Mouse (Mus musculus) CH12.LX (cell line): ENCODE data around the gene U2af1. TPM values are rescaled to one million over a fixed set of nuclear protein-coding genes. Genes with fewer than 3 reads are reported as not detected.

Source experiments
- DNase-seq: peaks from one replicate; pipeline ENCODE4 v3.0.0-alpha.2; 2013; ENCODE audit errors: extremely low read depth
- H3K27ac ChIP-seq: 2 replicates; pipeline ENCODE4 v1.5.1; 2012; ENCODE audit warnings: low read depth, mild to moderate bottlenecking, control low read depth, moderate library complexity; ENCODE audit not compliant: insufficient read depth
- H3K27me3 ChIP-seq: replicated peaks from 2 replicates; pipeline ENCODE3; 2012; ENCODE audit warnings: inconsistent platforms
- H3K36me3 ChIP-seq, 2 experiments: replicated peaks in 1 of 2; 2 replicates each; pipeline versions ENCODE3 to v1.6.1; 2012; ENCODE audit warnings: inconsistent platforms in 1 of 2, low read length in 1 of 2, mild to moderate bottlenecking in 1 of 2, mixed read lengths in 1 of 2, moderate library complexity in 1 of 2; ENCODE audit not compliant: control insufficient read depth in 1 of 2, insufficient read depth in 1 of 2
- H3K4me1 ChIP-seq, 2 experiments: 2 replicates each; pipeline ENCODE4 v1.6.1; 2012; ENCODE audit warnings: inconsistent platforms in 1 of 2, moderate library complexity in 1 of 2; ENCODE audit not compliant: insufficient read depth in 2 of 2, control insufficient read depth in 1 of 2
- H3K4me2 ChIP-seq: 2 replicates; pipeline ENCODE4 v1.6.1; 2012; ENCODE audit warnings: low read depth, mild to moderate bottlenecking, control low read depth; ENCODE audit not compliant: poor library complexity, insufficient read depth, severe bottlenecking
- H3K4me3 ChIP-seq, 3 experiments: fragments of 150-350 bp in 1 of 3; sonication (generic) in 1 of 3; replicated peaks in 1 of 3; 2 replicates each; pipeline versions ENCODE3 to v1.5.1; 2011 to 2012; ENCODE audit warnings: low read depth in 2 of 3, low read length in 2 of 3, mild to moderate bottlenecking in 2 of 3, moderate library complexity in 2 of 3, control low read depth in 1 of 3, improper control_type of control experiment in 1 of 3, inconsistent platforms in 1 of 3, mixed read lengths in 1 of 3; ENCODE audit not compliant: poor library complexity in 1 of 3
- H3K79me2 ChIP-seq: replicated peaks from 2 replicates; pipeline ENCODE4 v1.6.1; 2012; ENCODE audit warnings: mild to moderate bottlenecking, moderate library complexity; ENCODE audit not compliant: control insufficient read depth, poor library complexity, insufficient read depth, severe bottlenecking; ENCODE audit errors: extremely low read depth
- H3K9ac ChIP-seq: 2 replicates; pipeline ENCODE4 v1.6.1; 2012; ENCODE audit warnings: low read depth, mild to moderate bottlenecking, control low read depth, moderate library complexity; ENCODE audit not compliant: insufficient read depth
- H3K9me3 ChIP-seq: replicated peaks from 2 replicates; pipeline ENCODE3; 2012; ENCODE audit warnings: low read length, inconsistent platforms, mixed read lengths
- BHLHE40 ChIP-seq: IDR thresholded peaks from 2 replicates; pipeline ENCODE4 v1.6.1; 2011; ENCODE audit warnings: mild to moderate bottlenecking, low read depth, low read length, improper control_type of control experiment
- CHD1 ChIP-seq: IDR thresholded peaks from 2 replicates; pipeline ENCODE4 v1.6.1; 2012; ENCODE audit warnings: low read depth, low read length, improper control_type of control experiment, inconsistent platforms
- E2F4 ChIP-seq: IDR thresholded peaks from 2 replicates; pipeline ENCODE4 v1.6.1; 2011; ENCODE audit warnings: low read depth, low read length, improper control_type of control experiment; ENCODE audit not compliant: insufficient replicate concordance
- ELF1 ChIP-seq: IDR thresholded peaks from 2 replicates; pipeline ENCODE4 v1.6.1; 2014; ENCODE audit warnings: low read depth, mild to moderate bottlenecking, inconsistent platforms, low read length, improper control_type of control experiment
- EP300 ChIP-seq: IDR thresholded peaks from 2 replicates; pipeline ENCODE4 v1.6.1; 2011; ENCODE audit warnings: low read length, improper control_type of control experiment
- GABPA ChIP-seq: IDR thresholded peaks from 2 replicates; pipeline ENCODE4 v1.6.1; 2012; ENCODE audit warnings: low read depth, low read length, improper control_type of control experiment, inconsistent platforms; ENCODE audit not compliant: insufficient replicate concordance
- HCFC1 ChIP-seq: IDR thresholded peaks from 2 replicates; pipeline ENCODE4 v1.6.1; 2012; ENCODE audit warnings: low read depth, mild to moderate bottlenecking, inconsistent platforms, low read length, improper control_type of control experiment
- IRF4 ChIP-seq: IDR thresholded peaks from 2 replicates; pipeline ENCODE4 v1.6.1; 2014; ENCODE audit warnings: low read depth, mild to moderate bottlenecking, inconsistent platforms, low read length, improper control_type of control experiment
- JUN ChIP-seq: IDR thresholded peaks from 2 replicates; pipeline ENCODE4 v1.6.1; 2011; ENCODE audit warnings: low read depth, mild to moderate bottlenecking, low read length, improper control_type of control experiment, moderate library complexity; ENCODE audit not compliant: insufficient read depth
- JUND ChIP-seq: conservative IDR thresholded peaks from 2 replicates; pipeline ENCODE4 v1.6.1; 2011; ENCODE audit warnings: low read depth, low read length, improper control_type of control experiment
- KAT2A ChIP-seq: IDR thresholded peaks from 2 replicates; pipeline ENCODE4 v1.6.1; 2012; ENCODE audit warnings: low read length, improper control_type of control experiment, inconsistent platforms; ENCODE audit not compliant: insufficient replicate concordance
- MAFK ChIP-seq: IDR thresholded peaks from 2 replicates; pipeline ENCODE4 v1.6.1; 2011; ENCODE audit warnings: low read length, improper control_type of control experiment; ENCODE audit not compliant: insufficient replicate concordance
- MAX ChIP-seq: IDR thresholded peaks from 2 replicates; pipeline ENCODE4 v1.6.1; 2011; ENCODE audit warnings: low read length, improper control_type of control experiment
- MEF2A ChIP-seq: IDR thresholded peaks from 2 replicates; pipeline ENCODE4 v1.6.1; 2014; ENCODE audit warnings: low read depth, mild to moderate bottlenecking, inconsistent platforms, low read length, improper control_type of control experiment, borderline replicate concordance
- MXI1 ChIP-seq: IDR thresholded peaks from 2 replicates; pipeline ENCODE4 v1.6.1; 2011; ENCODE audit warnings: mild to moderate bottlenecking, low read depth, low read length, improper control_type of control experiment
- MYC ChIP-seq: IDR thresholded peaks from 2 replicates; pipeline ENCODE4 v1.6.1; 2011; ENCODE audit warnings: low read depth, mild to moderate bottlenecking, improper control_type of control experiment, low read length
- NELFE ChIP-seq: IDR thresholded peaks from 2 replicates; pipeline ENCODE4 v1.6.1; 2011; ENCODE audit warnings: low read depth, low read length, improper control_type of control experiment
- NRF1 ChIP-seq: IDR thresholded peaks from 2 replicates; pipeline ENCODE4 v1.6.1; 2014; ENCODE audit warnings: low read depth, mild to moderate bottlenecking, inconsistent platforms, low read length, improper control_type of control experiment, moderate library complexity
- POLR2A ChIP-seq: IDR thresholded peaks from 2 replicates; pipeline ENCODE4 v1.6.1; 2011; ENCODE audit warnings: low read depth, mild to moderate bottlenecking, improper control_type of control experiment, low read length
- POLR2AphosphoS2 ChIP-seq: IDR thresholded peaks from 2 replicates; pipeline ENCODE4 v1.6.1; 2011; ENCODE audit warnings: low read depth, low read length, improper control_type of control experiment
- RAD21 ChIP-seq: IDR thresholded peaks from 2 replicates; pipeline ENCODE4 v1.6.1; 2011; ENCODE audit warnings: low read depth, mild to moderate bottlenecking, low read length, improper control_type of control experiment, moderate library complexity
- RCOR1 ChIP-seq: conservative IDR thresholded peaks from 2 replicates; pipeline ENCODE4 v1.6.1; 2012; ENCODE audit warnings: low read depth, mild to moderate bottlenecking, inconsistent platforms, low read length, improper control_type of control experiment
- TBP ChIP-seq: conservative IDR thresholded peaks from 2 replicates; pipeline ENCODE4 v1.6.1; 2011; ENCODE audit warnings: low read depth, low read length, improper control_type of control experiment
- TCF12 ChIP-seq: IDR thresholded peaks from 2 replicates; pipeline ENCODE4 v1.6.1; 2014; ENCODE audit warnings: low read depth, mild to moderate bottlenecking, inconsistent platforms, low read length, improper control_type of control experiment
- UBTF ChIP-seq: IDR thresholded peaks from 2 replicates; pipeline ENCODE4 v1.6.1; 2012; ENCODE audit warnings: low read depth, mild to moderate bottlenecking, inconsistent platforms, low read length, improper control_type of control experiment, moderate library complexity
- USF1 ChIP-seq: IDR thresholded peaks from 2 replicates; pipeline ENCODE4 v1.6.1; 2014; ENCODE audit warnings: low read depth, mild to moderate bottlenecking, inconsistent platforms, low read length, improper control_type of control experiment
- ZC3H11A ChIP-seq: IDR thresholded peaks from 2 replicates; pipeline ENCODE4 v1.6.1; 2012; ENCODE audit warnings: low read depth, mild to moderate bottlenecking, inconsistent platforms, low read length, improper control_type of control experiment
- ZKSCAN1 ChIP-seq: IDR thresholded peaks from 2 replicates; pipeline ENCODE4 v1.6.1; 2012; ENCODE audit warnings: low read depth, inconsistent platforms, low read length, improper control_type of control experiment, borderline replicate concordance
- ZMIZ1 ChIP-seq: IDR thresholded peaks from 2 replicates; pipeline ENCODE4 v1.6.1; 2012; ENCODE audit warnings: low read depth, mild to moderate bottlenecking, inconsistent platforms, low read length, improper control_type of control experiment
- ZNF384 ChIP-seq: IDR thresholded peaks from 2 replicates; pipeline ENCODE4 v1.6.1; 2012; ENCODE audit warnings: low read depth, low read length, improper control_type of control experiment, inconsistent platforms
- dilution Hi-C: fragments of 300-500 bp; cut with MboI; formaldehyde crosslinking; loops from 2 replicates; pipeline ENCODE4 v1.14.3; 2020; ENCODE audit warnings: low sequenced_read_pairs; ENCODE audit not compliant: extremely low pct_unique_long_range_greater_than_20kb, extremely low pct_ligation_motif_present
- in situ Hi-C: fragments of 300-500 bp; cut with MboI; formaldehyde crosslinking; loops from 3 replicates; pipeline ENCODE4 v1.14.3; 2019; ENCODE audit warnings: low sequenced_read_pairs, low pct_ligation_motif_present, low pct_unique_long_range_greater_than_20kb, mixed read lengths
- polyA plus RNA-seq: library from polyadenylated mRNA; unstranded; fragments of >175 nt; gene quantifications from 2 replicates; pipeline ENCODE4 v1.2.1, GENCODE M21; 2012; ENCODE audit warnings: low read depth; ENCODE audit not compliant: insufficient read length
- total RNA-seq, 2 experiments: library from RNA; depleted of rRNA; stranded (reverse); fragments of 300-350 nt in 1 of 2; fragments of >200 nt in 1 of 2; gene quantifications; 2 replicates each; pipeline ENCODE4 v1.2.3; 2012 to 2014

U2af1 gene
- total RNA-seq (2012; rRNA removed) = 141 and 183 TPM in 2 replicates
- 269 and 286 TPM in 2 replicates for total RNA-seq (2014; rRNA removed)
- polyA plus RNA-seq = 316 and 391 TPM in 2 replicates

DNA sequence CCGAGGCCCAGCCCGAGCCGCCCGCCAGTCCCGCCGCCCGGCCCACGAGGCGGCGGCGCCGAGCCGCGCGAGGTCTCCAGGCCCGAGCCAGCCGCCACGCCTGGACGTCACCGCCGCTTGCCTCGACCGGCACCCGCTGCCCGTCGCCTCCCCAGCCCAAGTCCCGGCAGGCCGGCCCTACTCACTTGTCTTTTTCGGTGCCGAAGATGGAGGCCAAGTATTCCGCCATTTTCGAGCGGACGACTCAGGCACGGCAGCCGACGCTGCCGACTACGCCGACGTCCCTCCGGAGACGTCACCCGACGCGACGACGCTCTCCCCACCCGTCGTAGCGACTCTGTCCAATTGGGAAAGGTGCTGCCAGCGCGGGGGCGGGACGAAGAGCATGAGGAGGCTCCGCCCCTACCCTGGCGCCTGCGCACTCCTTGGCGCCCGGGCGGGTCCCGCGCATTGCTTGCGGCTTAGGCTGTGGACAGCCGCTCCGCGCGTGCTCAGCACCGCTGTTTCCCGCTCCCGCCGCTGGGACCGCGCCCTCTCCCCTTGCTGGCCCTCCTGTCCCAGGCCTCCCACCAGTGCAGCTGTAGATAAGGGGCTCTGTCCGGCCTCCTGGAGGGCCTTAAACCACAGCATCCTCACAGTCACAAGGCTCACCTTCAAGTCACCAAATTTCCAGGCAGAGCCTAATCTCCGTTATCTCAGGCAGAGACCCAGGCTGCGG lies at the start of gene U2af1:
TSS of gene U2af1 (minus strand) at position 425 of the 718 bp plus-strand sequence.
- peaks cover 48% of the 10 kb centered on the region for H3K79me2 ChIP-seq
- dilution Hi-C loops (no loop called here), in situ Hi-C loops (no loop called here)
- peak; percentile 96 for DNase-seq
- H3K27ac ChIP-seq = peak within 1 kb of the TSS; percentile 46; the same call in 1 of the 2 replicates
- H3K27me3 ChIP-seq = no peaks in the 10 kb centered on the region
- H3K9ac ChIP-seq = peak within 1 kb of the TSS; percentile 89
- peak within 1 kb of the TSS; percentile 85 to 99 (median 96) for H3K4me3 ChIP-seq
- H3K36me3 ChIP-seq = peaks cover 20 to 27% of the 10 kb centered on the region in 2 experiments
- peak within 1 kb of the TSS; percentile 93 for H3K4me2 ChIP-seq
- H3K9me3 ChIP-seq = peaks cover 2% of the 10 kb centered on the region
- H3K4me1 ChIP-seq = peaks cover 2 to 30% of the 10 kb centered on the region in 2 experiments; a peak in 2 of 4 replicates
- TF ChIP-seq HCFC1 (peak; percentile 85), ZC3H11A (no peak), GABPA (no peak; the same call in 1 of the 2 replicates), RCOR1 (no peak), NRF1 (peak; percentile 94), MXI1 (peak; percentile 82), MEF2A (peak; percentile 38; the same call in 1 of the 2 replicates), BHLHE40 (peak; percentile 54; the same call in 1 of the 2 replicates), TBP (peak; percentile 86), UBTF (no peak), RAD21 (no peak), POLR2A (peak; percentile 94), MAFK (no peak), ELF1 (peak; percentile 59), USF1 (no peak), E2F4 (peak; percentile 53; the same call in 1 of the 2 replicates), JUND (no peak), MAX (peak; percentile 84), EP300 (no peak), POLR2AphosphoS2 (0 out of 2 replicates have a peak, but pooled peaks have one; percentile 65), CHD1 (no peak), ZKSCAN1 (no peak), IRF4 (no peak; the same call in 1 of the 2 replicates), KAT2A (peak; percentile 62; the same call in 1 of the 2 replicates), ZMIZ1 (peak; percentile 88), TCF12 (peak; percentile 71), ZNF384 (no peak), NELFE (peak; percentile 94), JUN (no peak), MYC (no peak)
